Mouse (Mus musculus) neural tube, embryonic 13.5 days (tissue): ENCODE results near the gene Sfxn3. TPM values are rescaled to one million over a fixed set of nuclear protein-coding genes. Genes with fewer than 3 reads are reported as not detected.
A peak's percentile ranks its signal among the peaks of the same experiment; 100 is the strongest.

Experiments used
- ATAC-seq: fragments of 200-750 bp; cut with Nextera tagmentation; 2 replicates; pipeline ENCODE4 v1.8.0; 2017; ENCODE audit warnings: low read depth, mild to moderate bottlenecking, moderate TSS enrichment, moderate library complexity
- H3K27ac ChIP-seq: fragments of 300-500 bp; sonication (generic); replicated peaks from 2 replicates; pipeline ENCODE4 v1.5.1; 2015; ENCODE audit warnings: moderate library complexity, mild to moderate bottlenecking, inconsistent platforms
- H3K27me3 ChIP-seq: fragments of 300-500 bp; sonication (generic); 2 replicates; pipeline ENCODE4 v1.6.1; 2015; ENCODE audit warnings: mild to moderate bottlenecking, inconsistent platforms
- H3K36me3 ChIP-seq: fragments of 300-500 bp; sonication (generic); 2 replicates; pipeline ENCODE4 v1.6.1; 2015; ENCODE audit warnings: mild to moderate bottlenecking, inconsistent platforms
- H3K4me1 ChIP-seq: fragments of 300-500 bp; sonication (generic); replicated peaks from 2 replicates; pipeline ENCODE4 v1.6.1; 2015; ENCODE audit warnings: inconsistent platforms
- H3K4me2 ChIP-seq: fragments of 300-500 bp; sonication (generic); 2 replicates; pipeline ENCODE4 v1.6.1; 2015; ENCODE audit warnings: inconsistent platforms, mild to moderate bottlenecking, moderate library complexity
- H3K4me3 ChIP-seq: fragments of 300-500 bp; sonication (generic); 2 replicates; pipeline ENCODE4 v1.5.1; 2015; ENCODE audit warnings: mild to moderate bottlenecking, inconsistent platforms
- H3K9ac ChIP-seq: fragments of 300-500 bp; sonication (generic); 2 replicates; pipeline ENCODE4 v1.6.1; 2015; ENCODE audit warnings: moderate library complexity, mild to moderate bottlenecking, inconsistent platforms
- H3K9me3 ChIP-seq: fragments of 300-500 bp; sonication (generic); 2 replicates; pipeline ENCODE4 v1.6.1; 2016; ENCODE audit warnings: inconsistent platforms
- WGBS: fragments of 180-500 bp; shearing (Covaris S2); methylation state at CpG from one replicate; pipeline ENCODE4 v1.1.7; 2015; 5-methylcytosine and 5-hydroxymethylcytosine counted together
- polyA plus RNA-seq: library from polyadenylated mRNA; unstranded; fragments of >200 nt; fragmentation: Nextera tagmentation; extraction: Ambion mirVana; gene quantifications from 2 replicates; pipeline ENCODE4 v1.2.1, GENCODE M21; 2015

Sfxn3 gene
- polyA plus RNA-seq, 1 experiment from 2014 or later, result 65.3 TPM

- WGBS, result 77% methylated on average over 7 of the region's 7 CpGs
- no peak overlapping the region for H3K27ac ChIP-seq
- no peak overlapping the region for H3K4me2 ChIP-seq
- peaks cover 88% of the 10 kb centered on the region for H3K27me3 ChIP-seq
- H3K4me1 ChIP-seq, result peaks cover 19% of the 10 kb centered on the region
- no peak for ATAC-seq
- no peak overlapping the region for H3K9ac ChIP-seq
- no peak overlapping the region for H3K4me3 ChIP-seq
- H3K9me3 ChIP-seq, result no peaks in the 10 kb centered on the region
- no peaks in the 10 kb centered on the region for H3K36me3 ChIP-seq
These were observed 20.6 kb downstream of the Sfxn3 start for GRCm38 (mm10) chr19:45067758-45068510.

GRCm38 (mm10) chr19:45073871-45074542 is 26.7 kb downstream of the Sfxn3 start:
- Histone ChIP-seq H3K36me3 (no peaks in the 10 kb centered on the region), H3K4me1 (peaks cover 33% of the 10 kb centered on the region), H3K27me3 (peaks cover 83% of the 10 kb centered on the region), H3K9ac (peak overlapping the region; percentile 75), H3K4me2 (peak overlapping the region; percentile 99), H3K27ac (0 out of 2 replicates have a peak overlapping the region, but pooled peaks have one; percentile 86), H3K4me3 (peak overlapping the region; percentile 53), H3K9me3 (no peaks in the 10 kb centered on the region)
- WGBS, result 8% methylated on average over 20 of the region's 20 CpGs
- peak; percentile 51; the same call in 1 of the 2 replicates for ATAC-seq

DNA sequence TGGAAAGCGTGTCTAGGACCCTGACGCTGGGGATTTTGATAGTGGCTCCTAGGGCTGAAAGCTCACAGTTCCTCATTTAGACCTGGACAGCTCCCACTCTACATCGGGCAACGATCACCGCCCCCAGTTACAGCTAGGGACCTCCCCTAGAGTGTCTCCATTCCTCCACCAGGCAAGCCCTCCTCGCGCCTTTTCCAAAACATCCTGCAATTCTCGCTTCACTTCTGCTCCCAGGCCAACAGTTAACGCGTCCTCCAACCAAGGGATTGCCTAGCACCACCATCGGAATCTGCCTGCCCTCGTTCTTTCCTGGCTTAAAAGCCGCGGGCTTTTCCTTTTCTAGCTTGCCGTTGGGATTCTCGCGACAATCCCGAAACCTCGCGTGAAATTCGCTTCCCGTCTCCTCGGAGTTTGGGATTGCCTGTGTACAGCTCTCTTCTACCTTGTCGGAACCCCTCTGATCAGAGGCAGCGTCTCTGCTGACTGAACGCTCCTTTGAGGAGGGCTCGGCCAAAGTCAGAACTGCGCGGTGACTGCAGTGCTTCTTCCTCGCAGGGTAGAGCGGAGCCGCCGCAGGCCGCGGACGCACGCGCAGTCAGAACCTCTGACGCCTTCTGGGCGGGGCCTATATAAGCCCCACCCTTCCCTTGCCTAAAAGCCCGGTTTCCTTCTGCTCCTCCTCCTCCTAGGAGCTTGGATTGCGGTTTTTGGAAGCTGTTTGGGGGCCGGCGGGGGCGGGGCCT is 27.4 kb downstream of the Sfxn3 start, which contains the start of gene Kazald1:
Gene Kazald1, plus strand, starts transcription at position 662 of the 743 bp plus-strand sequence.
- peaks cover 41% of the 10 kb centered on the region for H3K4me1 ChIP-seq
- H3K4me2 ChIP-seq, result peak within 1 kb of the TSS; percentile 99
- WGBS, result under 1% methylated on average over 45 of the region's 45 CpGs
- H3K36me3 ChIP-seq, result no peaks in the 10 kb centered on the region
- peak within 1 kb of the TSS; percentile 53 for H3K4me3 ChIP-seq
- peak within 1 kb of the TSS; percentile 75 for H3K9ac ChIP-seq
- peak; percentile 88 for ATAC-seq
- peaks cover 83% of the 10 kb centered on the region for H3K27me3 ChIP-seq
- H3K9me3 ChIP-seq, result no peaks in the 10 kb centered on the region
- H3K27ac ChIP-seq, result peak within 1 kb of the TSS; percentile 86

GRCm38 (mm10) chr19:45075323-45076035 is 28.2 kb downstream of the Sfxn3 start:
- H3K27ac ChIP-seq, result peak overlapping the region; percentile 86; the same call in 1 of the 2 replicates
- peaks cover 83% of the 10 kb centered on the region for H3K27me3 ChIP-seq
- peaks cover 48% of the 10 kb centered on the region for H3K4me1 ChIP-seq
- peak overlapping the region; percentile 53 for H3K4me3 ChIP-seq
- peak; percentile 52 for ATAC-seq
- no peaks in the 10 kb centered on the region for H3K36me3 ChIP-seq
- peak overlapping the region; percentile 75 for H3K9ac ChIP-seq
- WGBS, result under 1% methylated on average over 32 of the region's 32 CpGs
- no peaks in the 10 kb centered on the region for H3K9me3 ChIP-seq
- H3K4me2 ChIP-seq, result peak overlapping the region; percentile 99

GRCm38 (mm10) chr19:45076036-45076575 is 28.8 kb downstream of the Sfxn3 start:
- Histone ChIP-seq H3K4me1 (peaks cover 54% of the 10 kb centered on the region), H3K4me3 (peak overlapping the region; percentile 53), H3K9me3 (no peaks in the 10 kb centered on the region), H3K36me3 (no peaks in the 10 kb centered on the region), H3K4me2 (peak overlapping the region; percentile 99), H3K9ac (peak overlapping the region; percentile 75; the same call in 1 of the 2 replicates), H3K27me3 (peaks cover 83% of the 10 kb centered on the region), H3K27ac (no peak overlapping the region)
- 9% methylated on average over 17 of the region's 17 CpGs for WGBS
- no peak for ATAC-seq

- H3K4me3 ChIP-seq, result peak overlapping the region; percentile 35
- peak overlapping the region; percentile 99 for H3K4me2 ChIP-seq
- H3K9ac ChIP-seq, result peak overlapping the region; percentile 64
- H3K27me3 ChIP-seq, result peaks cover 83% of the 10 kb centered on the region
- H3K9me3 ChIP-seq, result no peaks in the 10 kb centered on the region
- no peak for ATAC-seq
- no peaks in the 10 kb centered on the region for H3K36me3 ChIP-seq
- peaks cover 56% of the 10 kb centered on the region for H3K4me1 ChIP-seq
- H3K27ac ChIP-seq, result no peak overlapping the region
- WGBS, result under 1% methylated on average over 62 of the region's 62 CpGs
These were observed 29.5 kb downstream of the Sfxn3 start for GRCm38 (mm10) chr19:45076586-45077510.

- Histone ChIP-seq H3K27ac (no peak overlapping the region), H3K36me3 (no peaks in the 10 kb centered on the region), H3K9me3 (no peaks in the 10 kb centered on the region), H3K4me3 (no peak overlapping the region), H3K4me2 (no peak overlapping the region), H3K27me3 (peaks cover 86% of the 10 kb centered on the region), H3K4me1 (peaks cover 56% of the 10 kb centered on the region), H3K9ac (no peak overlapping the region)
- 7% methylated on average over 20 of the region's 20 CpGs for WGBS
- ATAC-seq, result no peak
These were observed 30.7 kb downstream of the Sfxn3 start for GRCm38 (mm10) chr19:45077742-45078645.

- WGBS, result 8% methylated on average over 17 of the region's 17 CpGs
- no peaks in the 10 kb centered on the region for H3K36me3 ChIP-seq
- peak overlapping the region; percentile 23 for H3K4me3 ChIP-seq
- ATAC-seq, result no peak
- peak overlapping the region; percentile 44; the same call in 1 of the 2 replicates for H3K9ac ChIP-seq
- no peak overlapping the region for H3K27ac ChIP-seq
- peaks cover 52% of the 10 kb centered on the region for H3K4me1 ChIP-seq
- H3K9me3 ChIP-seq, result no peaks in the 10 kb centered on the region
- peaks cover 90% of the 10 kb centered on the region for H3K27me3 ChIP-seq
- peak overlapping the region; percentile 45 for H3K4me2 ChIP-seq
These were observed 31.9 kb downstream of the Sfxn3 start for GRCm38 (mm10) chr19:45078971-45079764.

GRCm38 (mm10) chr19:45079769-45080515 is 32.6 kb downstream of the Sfxn3 start:
- Histone ChIP-seq H3K9ac (peak overlapping the region; percentile 44), H3K27me3 (peaks cover 98% of the 10 kb centered on the region), H3K27ac (no peak overlapping the region), H3K4me1 (peaks cover 49% of the 10 kb centered on the region), H3K9me3 (no peaks in the 10 kb centered on the region), H3K4me2 (peak overlapping the region; percentile 45), H3K36me3 (no peaks in the 10 kb centered on the region), H3K4me3 (peak overlapping the region; percentile 23)
- under 1% methylated on average over 45 of the region's 45 CpGs for WGBS
- no peak for ATAC-seq
